In genomic region chr2:178685211-178685610, GRCm38 (mm10) we compare ENCODE assay signal across 24 mouse cellular contexts.
"Had no signal": no experiment of that assay in that cellular context is flagged by ENCODE, and none has a peak within 500 bp of the region (broad histone marks: within the 10 kb centered on the region; RNA-seq: fewer than 3 reads in every experiment).

No protein-coding gene starts in this region.

- H3K4me2 ChIP-seq: heart, embryonic 12.5 days; hindbrain, embryonic 12.5 days; hindbrain, embryonic 14.5 days; limb, embryonic 12.5 days; liver, embryonic 11.5 days; liver, embryonic 13.5 days; liver, embryonic 15.5 days had no signal

- H3K9ac ChIP-seq: heart, embryonic 12.5 days; hindbrain, embryonic 12.5 days; hindbrain, embryonic 14.5 days; limb, embryonic 12.5 days; liver, embryonic 13.5 days; liver, embryonic 15.5 days; liver, postnatal 0 days had no signal

- H3K4me3 ChIP-seq: heart, embryonic 10.5 days; heart, embryonic 12.5 days; hindbrain, embryonic 12.5 days; layer of hippocampus, adult 2 months; left cerebral cortex, adult 2 months; limb, embryonic 10.5 days; limb, embryonic 12.5 days; liver, embryonic 13.5 days; liver, embryonic 15.5 days had no signal

- H3K9me3 ChIP-seq: heart, embryonic 10.5 days; heart, embryonic 12.5 days; hindbrain, embryonic 12.5 days; limb, embryonic 10.5 days; limb, embryonic 12.5 days; liver, embryonic 13.5 days; liver, embryonic 15.5 days had no signal

- ATAC-seq: hindbrain, postnatal 0 days; liver, postnatal 0 days had no signal

- DNase-seq: gastrocnemius, postnatal 14 days; gastrocnemius, postnatal 36 days; heart, adult 18-20 months; heart, postnatal 14 days; heart, postnatal 36 days; kidney, adult 11 months; kidney, adult 2 months; kidney, postnatal 10 days; kidney, postnatal 25 days; kidney, postnatal 4 days; liver; liver, embryonic 13.5 days; liver, postnatal 0 days had no signal

- H3K36me3 ChIP-seq: heart, embryonic 10.5 days; heart, embryonic 12.5 days; hindbrain, embryonic 12.5 days; limb, embryonic 10.5 days; limb, embryonic 12.5 days; liver, embryonic 13.5 days; liver, embryonic 15.5 days had no signal

- H3K27ac ChIP-seq: hindbrain, embryonic 12.5 days; hindbrain, embryonic 14.5 days; hindbrain, postnatal 0 days; layer of hippocampus, adult 2 months; left cerebral cortex, adult 2 months; limb, embryonic 10.5 days; limb, embryonic 12.5 days; liver, embryonic 13.5 days; liver, embryonic 15.5 days had no signal

- H3K27me3 ChIP-seq: heart, embryonic 12.5 days; hindbrain, embryonic 12.5 days; limb, embryonic 12.5 days; liver, embryonic 13.5 days; liver, embryonic 15.5 days had no signal
